Mouse (Mus musculus): ENCODE data around the gene Zfp169. TPM values are rescaled to one million over a fixed set of nuclear protein-coding genes. Genes with fewer than 3 reads are reported as not detected.

Zfp169 gene
- polyA plus RNA-seq, 1 experiment = 0.31 TPM

DNA sequence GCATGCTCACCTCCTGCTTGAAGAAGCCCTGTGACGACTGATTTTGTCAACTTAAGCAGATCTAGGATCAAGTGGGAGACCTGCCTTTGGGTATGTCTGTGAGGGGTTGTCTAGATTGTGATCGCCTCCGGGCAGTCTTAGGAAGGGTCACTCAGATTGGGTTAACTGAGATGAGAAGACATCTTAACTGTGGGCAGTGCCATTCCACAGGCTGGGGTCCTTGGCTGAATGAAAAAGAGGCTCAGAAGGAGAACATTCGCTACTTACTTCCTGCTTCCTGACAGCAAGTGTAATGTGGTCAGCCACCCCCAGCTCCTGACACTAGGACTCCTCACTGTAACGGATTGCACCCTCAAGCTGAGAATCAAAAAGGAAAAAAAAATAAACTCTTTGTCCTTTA is 54.0 kb downstream of the Zfp169 start:
- no peak for TF ChIP-seq GATA1 (IDR thresholded peaks at IDR 0.05; ENCODE audit: low read length)

DNA sequence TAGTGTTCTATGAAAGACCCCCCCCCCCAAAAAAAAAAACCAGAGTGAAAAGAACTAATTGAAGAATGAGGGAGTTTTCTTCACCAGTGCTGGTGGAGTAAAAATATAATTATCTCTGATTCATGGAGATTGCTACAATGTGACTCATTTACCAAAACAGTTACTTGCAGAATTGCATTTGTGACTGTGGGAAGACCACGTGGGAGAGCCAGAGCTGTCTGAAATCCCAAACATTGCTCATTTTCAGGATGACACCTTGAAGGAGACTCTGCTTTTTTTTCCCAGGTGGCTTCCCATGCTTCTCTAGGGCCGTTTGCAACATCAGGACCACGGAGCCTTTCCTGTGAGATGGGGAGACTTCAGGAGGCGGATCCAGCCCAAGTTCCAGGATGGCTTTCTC is 65.1 kb downstream of the Zfp169 start:
- no peak for TF ChIP-seq GATA1 (IDR thresholded peaks at IDR 0.05; ENCODE audit: low read length)

DNA sequence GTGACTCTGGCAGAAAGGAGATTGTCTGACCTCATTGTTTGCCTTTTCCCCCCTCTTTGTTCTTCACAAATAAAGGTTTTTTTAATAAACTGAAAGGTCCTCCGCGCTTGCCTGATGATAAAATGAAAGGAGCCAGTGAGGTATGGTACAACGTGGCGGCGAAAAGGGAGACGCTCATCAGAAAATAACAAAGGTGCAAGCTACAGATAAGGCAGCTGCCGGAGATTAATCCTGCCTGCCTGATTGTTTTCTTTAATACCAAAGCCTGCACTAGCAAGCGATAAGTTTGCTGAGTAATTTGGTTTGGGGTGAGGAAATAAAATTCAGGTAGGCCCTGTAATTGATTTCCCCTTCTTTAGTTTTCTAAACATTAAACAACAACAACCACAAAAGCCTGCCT is 69.3 kb downstream of the Zfp169 start:
- TF ChIP-seq GATA1 (IDR thresholded peaks at IDR 0.05; ENCODE audit: low read length) = no peak

DNA sequence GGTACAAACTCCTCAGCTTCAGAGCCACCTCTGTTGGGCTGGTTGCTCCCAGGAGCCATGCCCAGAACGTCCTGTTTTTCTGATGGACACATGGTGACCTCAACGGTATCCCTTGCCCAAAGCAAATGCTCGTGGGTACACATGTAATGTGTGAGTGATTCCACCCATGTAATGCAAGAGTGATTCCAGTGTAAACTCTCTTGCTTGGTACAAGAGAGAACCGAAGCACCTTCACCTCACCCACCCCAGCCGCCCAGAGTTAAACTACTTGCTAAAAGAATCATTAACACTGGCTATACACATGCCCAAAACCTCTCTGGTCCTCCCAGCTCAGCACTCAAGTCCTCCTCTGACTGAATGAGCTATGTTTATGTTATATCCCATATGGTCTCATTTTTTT is 74.9 kb downstream of the Zfp169 start:
- no peak for TF ChIP-seq GATA1 (IDR thresholded peaks at IDR 0.05; ENCODE audit: low read length)

Other genes starting within 250 kb of the Zfp169 start
- 0.14 and 0.31 TPM in 2 replicates for gene A830005F24Rik, start 119 bp upstream of the Zfp169 start, polyA plus RNA-seq (2012)
- gene Ptpdc1, start 112.2 kb upstream of the Zfp169 start, polyA plus RNA-seq (2012) = not detected in 2 replicates
- gene Barx1, start 149.5 kb upstream of the Zfp169 start, polyA plus RNA-seq (2012) = not detected in 2 replicates

Data from G1E-ER4 (cell line).